ENCODE assay signal across 8 mouse cellular contexts in genomic region chr14:27428573-27428972, GRCm38 (mm10). TPM values are rescaled to one million over a fixed set of nuclear protein-coding genes. Genes with fewer than 3 reads are reported as not detected.
DNase-seq lines count a peak whose midpoint lies in the region; ATAC-seq and TF ChIP-seq lines count a peak whose summit lies in the region.

TSS of gene Fam208a (plus strand) at chr14:27428834.

- H3K9me3 ChIP-seq in G1E (replicated peaks), result peaks cover 12% of the 10 kb centered on the region
- H3K9me3 ChIP-seq in forebrain, embryonic 15.5 days, result no peaks in the 10 kb centered on the region
- peaks cover 9% of the 10 kb centered on the region; the same call in 1 of the 2 replicates for H3K9me3 ChIP-seq in liver, postnatal 0 days (ENCODE audit: low read length)
- H3K9me3 ChIP-seq in neural tube, embryonic 13.5 days, result peaks cover 15% of the 10 kb centered on the region

- H3K9ac ChIP-seq in forebrain, embryonic 15.5 days (replicated peaks), result peak within 1 kb of the TSS; percentile 87
- peak within 1 kb of the TSS; percentile 94 for H3K9ac ChIP-seq in liver, postnatal 0 days (replicated peaks)
- H3K9ac ChIP-seq in neural tube, embryonic 13.5 days, result peak within 1 kb of the TSS; percentile 89

- peak; percentile 92 for DNase-seq in G1E (ENCODE audit: low spot score)
- peak; percentile 96 for DNase-seq in cerebellum, adult 11-12 months
- peak; percentile 91 for DNase-seq in heart, postnatal 25 days (ENCODE audit: low spot score)
- peak; percentile 96 for DNase-seq in layer of hippocampus, adult 11-12 months (ENCODE audit: low spot score)
- DNase-seq in liver, postnatal 0 days, result peak; percentile 95

- WGBS in forebrain, embryonic 15.5 days, result 1% methylated on average over 40 of the region's 43 CpGs
- 3% methylated on average over 39 of the region's 43 CpGs for WGBS in liver, postnatal 0 days (ENCODE audit: insufficient replicate concordance)
- WGBS in neural tube, embryonic 13.5 days, result 2% methylated on average over 42 of the region's 43 CpGs

- peak within 1 kb of the TSS; percentile 99 for H3K27ac ChIP-seq in forebrain, embryonic 15.5 days (replicated peaks)
- H3K27ac ChIP-seq in liver, postnatal 0 days (ENCODE audit: low read depth), result peak within 1 kb of the TSS; percentile 100
- H3K27ac ChIP-seq in neural tube, embryonic 13.5 days (replicated peaks), result peak within 1 kb of the TSS; percentile 100
- peak within 1 kb of the TSS; percentile 99 for H3K27ac ChIP-seq in testis, adult 2 months (ENCODE audit: control insufficient read depth, insufficient read depth, low read depth, low read length)

- TF ChIP-seq POLR2A in testis, adult 2 months (IDR thresholded peaks at IDR 0.05; ENCODE audit: control insufficient read depth, low read depth, low read length), result peak; percentile 91

- peak within 1 kb of the TSS; percentile 74 for H3K4me2 ChIP-seq in forebrain, embryonic 15.5 days (replicated peaks)
- peak within 1 kb of the TSS; percentile 87 for H3K4me2 ChIP-seq in liver, postnatal 0 days (ENCODE audit: low read depth, low read length)
- H3K4me2 ChIP-seq in neural tube, embryonic 13.5 days, result peak within 1 kb of the TSS; percentile 77

- no peak for TF ChIP-seq EP300 in liver, postnatal 0 days (IDR thresholded peaks at IDR 0.05; ENCODE audit: low read depth)

- peak; percentile 79 for ATAC-seq in G1E (ENCODE audit: extremely low read depth, insufficient number of reproducible peaks, low FRiP score, poor library complexity, severe bottlenecking)
- peak; percentile 97 for ATAC-seq in forebrain, embryonic 15.5 days (replicated peaks)
- ATAC-seq in liver, postnatal 0 days, result peak; percentile 94
- peak; percentile 97 for ATAC-seq in neural tube, embryonic 13.5 days (ENCODE audit: low read depth)

- H3K27me3 ChIP-seq in G1E (ENCODE audit: insufficient read depth, low read length), result no peaks in the 10 kb centered on the region
- no peaks in the 10 kb centered on the region; the same call in 1 of the 2 replicates for H3K27me3 ChIP-seq in forebrain, embryonic 15.5 days
- no peaks in the 10 kb centered on the region for H3K27me3 ChIP-seq in liver, postnatal 0 days (ENCODE audit: insufficient read depth, low read length)
- no peaks in the 10 kb centered on the region for H3K27me3 ChIP-seq in neural tube, embryonic 13.5 days
- H3K27me3 ChIP-seq in testis, adult 2 months (ENCODE audit: control insufficient read depth, insufficient read depth, low read length), result no peaks in the 10 kb centered on the region

- H3K4me3 ChIP-seq in G1E (ENCODE audit: low read depth, low read length), result peak within 1 kb of the TSS; percentile 80
- peak within 1 kb of the TSS; percentile 73 for H3K4me3 ChIP-seq in forebrain, embryonic 15.5 days
- H3K4me3 ChIP-seq in liver, postnatal 0 days (ENCODE audit: low read depth, low read length), result peak within 1 kb of the TSS; percentile 76
- H3K4me3 ChIP-seq in neural tube, embryonic 13.5 days, result peak within 1 kb of the TSS; percentile 71
- H3K4me3 ChIP-seq in testis, adult 2 months (ENCODE audit: control insufficient read depth, low read depth, low read length), result peak within 1 kb of the TSS; percentile 94

- TF ChIP-seq CTCF in G1E (IDR thresholded peaks at IDR 0.05; ENCODE audit: low read depth, low read length), result no peak
- no peak for TF ChIP-seq CTCF in liver, postnatal 0 days (IDR thresholded peaks at IDR 0.05; ENCODE audit: low read depth)
- TF ChIP-seq CTCF in testis, adult 2 months (IDR thresholded peaks at IDR 0.05; ENCODE audit: control insufficient read depth, insufficient read depth, insufficient replicate concordance, low read depth, low read length), result no peak

- intact Hi-C loops in heart, postnatal 25 days (cut with DNase I), result loop anchor here (10.0 kb wide), 1 partner anchor 384 kb away; no protein-coding TSS in a partner anchor

- peaks cover 23% of the 10 kb centered on the region for H3K36me3 ChIP-seq in G1E (replicated peaks)
- peaks cover 11% of the 10 kb centered on the region for H3K36me3 ChIP-seq in forebrain, embryonic 15.5 days
- peaks cover 3% of the 10 kb centered on the region; the same call in 1 of the 2 replicates for H3K36me3 ChIP-seq in liver, postnatal 0 days (replicated peaks; ENCODE audit: insufficient read depth, low read length)
- H3K36me3 ChIP-seq in neural tube, embryonic 13.5 days, result peaks cover 20% of the 10 kb centered on the region
- H3K36me3 ChIP-seq in testis, adult 2 months (ENCODE audit: control insufficient read depth, insufficient read depth, low read length), result 0 out of 2 replicates have a peak, but pooled peaks cover 2% of the 10 kb centered on the region

- peaks cover 5% of the 10 kb centered on the region for H3K4me1 ChIP-seq in G1E (ENCODE audit: insufficient read depth, low read depth, low read length)
- peaks cover 9% of the 10 kb centered on the region for H3K4me1 ChIP-seq in forebrain, embryonic 15.5 days
- H3K4me1 ChIP-seq in liver, postnatal 0 days (ENCODE audit: insufficient read depth), result peaks cover 4% of the 10 kb centered on the region; the same call in 1 of the 2 replicates
- peaks cover 7% of the 10 kb centered on the region for H3K4me1 ChIP-seq in neural tube, embryonic 13.5 days (replicated peaks)
- H3K4me1 ChIP-seq in testis, adult 2 months (ENCODE audit: control insufficient read depth, insufficient read depth, low read length), result peaks cover 3% of the 10 kb centered on the region; the same call in 1 of the 2 replicates

RNA-seq across cellular contexts. Expression of gene Fam208a, which starts in this region (rescaled TPM):
- total RNA-seq in G1E (2014; fragmentation: Nextera tagmentation) (85.4 and 103 TPM in 2 replicates), G1E (2017) (59.4 and 70.0 TPM in 2 replicates)
- 4.2 and 5.4 TPM in 2 replicates for polyA plus RNA-seq in G1E (2012)
- 17.4 and 18.2 TPM in 2 replicates for polyA plus RNA-seq in forebrain, embryonic 15.5 days (2015; fragmentation: Nextera tagmentation; extraction: Ambion mirVana)
- total RNA-seq in heart, postnatal 25 days (2021), result 10 to 100 TPM; 10.2 to 12.4 TPM
- 3.6 and 3.9 TPM in 2 replicates for polyA plus RNA-seq in liver, postnatal 0 days (2015; fragmentation: Nextera tagmentation; extraction: Ambion mirVana)
- polyA plus RNA-seq in neural tube, embryonic 13.5 days (2015; fragmentation: Nextera tagmentation; extraction: Ambion mirVana), result 17.9 and 18.4 TPM in 2 replicates
- polyA plus RNA-seq in testis, adult 2 months (2012; rRNA removed), result 5.4 and 6.9 TPM in 2 replicates

Comparison
In these comparisons a context has a peak if more than half of its experiments do, and no peak if none do; other contexts are left out.
1. Peak in every context shown above with its lines: DNase-seq, ATAC-seq, H3K4me3 ChIP-seq and H3K27ac ChIP-seq.
2. RNA of gene Fam208a (total RNA-seq): 59.4 to 103 TPM in G1E; 10.2 to 12.4 TPM in heart, postnatal 25 days; every median in the first group is over 4 times any median in the second.